Mouse (Mus musculus) Patski (cell line): ENCODE data around the gene Blmh. TPM values are rescaled to one million over a fixed set of nuclear protein-coding genes. Genes with fewer than 3 reads are reported as not detected.

Experiments
- ATAC-seq: fragments of 100-300 bp; one replicate; pipeline ENCODE4 v1.8.0; 2021
- CTCF ChIA-PET: fragments of 350-600 bp; sonication (Branson Sonifier 250); formaldehyde crosslinking; loops from one replicate; lab custom pipeline; 2022; ENCODE audit warnings: inconsistent platforms; lab: Charles Lee
- POLR2A ChIA-PET: fragments of 350-600 bp; sonication (Branson Sonifier 250); formaldehyde crosslinking; loops from one replicate; lab custom pipeline; 2022; ENCODE audit warnings: antibody characterized with exemption, inconsistent platforms; lab: Charles Lee
- DNase-seq: peaks from one replicate; pipeline ENCODE4 v3.0.0-alpha.2; 2011; ENCODE audit warnings: low read depth, low spot score
- H3K27me3 ChIP-seq: fragments of 371-371 bp; one replicate; pipeline ENCODE4 v1.5.1; 2021
- CTCF ChIP-seq: fragments of 100-300 bp; IDR thresholded peaks from one replicate; pipeline ENCODE4 v1.5.1; 2021
- in situ Hi-C: fragments of 300-500 bp; cut with MboI; formaldehyde crosslinking; loops from 3 replicates; pipeline ENCODE4 v1.11.1; 2018; ENCODE audit warnings: low pct_unique_long_range_greater_than_20kb, mixed read lengths
- polyA plus RNA-seq: library from polyadenylated mRNA; unstranded; gene quantifications from one replicate; pipeline ENCODE4 v1.2.3, GENCODE M21; 2021

The Blmh gene
- polyA plus RNA-seq, 1 experiment from 2014 or later = 66.3 TPM

- no peak for TF ChIP-seq CTCF
- ChIA-PET CTCF (interaction anchor here (1.5 kb wide), 1 partner anchor 86 kb away, joined by 3 read pairs; no protein-coding TSS in a partner anchor), POLR2A (no interaction called here)
- ATAC-seq (no peak), DNase-seq (no peak)
- in situ Hi-C loops = loop anchor here (10.0 kb wide), 1 partner anchor 212 kb away; no protein-coding TSS in a partner anchor
- H3K27me3 ChIP-seq = no peaks in the 10 kb centered on the region
Measured at GRCm38 (mm10) chr11:76897126-76897525, 27.5 kb upstream of the Blmh start.

GRCm38 (mm10) chr11:76897871-76898270 is 26.7 kb upstream of the Blmh start:
- in situ Hi-C loops = loop anchor here (10.0 kb wide), 1 partner anchor 213 kb away; no protein-coding TSS in a partner anchor
- ChIA-PET CTCF (interaction anchor here (1.4 kb wide), 1 partner anchor 49 kb away, joined by 3 read pairs; no protein-coding TSS in a partner anchor), POLR2A (interaction anchor here (0.9 kb wide), 1 partner anchor 135 kb away, joined by 4 read pairs; the partner anchor contains the start of gene Gosr1)
- DNase-seq (peak; percentile 56), ATAC-seq (no peak)
- no peak for TF ChIP-seq CTCF
- no peaks in the 10 kb centered on the region for H3K27me3 ChIP-seq

DNA sequence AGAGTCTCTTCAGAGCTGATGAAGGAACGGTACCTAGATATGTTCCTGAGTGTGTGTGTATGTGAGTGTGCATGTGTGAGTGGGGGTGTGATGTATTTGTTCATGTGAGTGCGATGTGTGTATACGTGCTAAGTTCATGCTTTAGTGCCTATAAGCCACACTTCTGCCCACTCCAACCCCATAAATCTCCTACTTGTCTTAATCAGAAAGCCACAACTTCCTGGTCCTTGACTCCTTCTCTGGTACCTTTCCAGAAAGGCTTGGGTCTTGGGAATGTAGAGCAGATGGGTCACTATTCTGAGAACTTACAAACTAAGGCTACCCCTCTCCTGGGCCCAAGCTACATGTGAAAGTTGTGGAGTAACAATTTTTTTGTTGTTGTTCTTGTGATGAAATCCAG is 25.9 kb upstream of the Blmh start:
- ChIA-PET CTCF (interaction anchor here (1.4 to 1.5 kb wide), 2 partner anchors 48 to 50 kb away, joined by 3 read pairs; no protein-coding TSS in a partner anchor), POLR2A (no interaction called here)
- no peak for TF ChIP-seq CTCF
- ATAC-seq (no peak), DNase-seq (no peak)
- H3K27me3 ChIP-seq = no peaks in the 10 kb centered on the region
- in situ Hi-C loops = loop anchor here (10.0 kb wide), 1 partner anchor 214 kb away; no protein-coding TSS in a partner anchor

- TF ChIP-seq CTCF = peak; percentile 88
- ChIA-PET POLR2A (interaction anchor here (0.6 kb wide), 1 partner anchor 783 kb away, joined by 3 read pairs; no protein-coding TSS in a partner anchor), CTCF (interaction anchor here (1.5 to 2.4 kb wide), 3 partner anchors 9 to 49 kb away, joined by 3 to 7 read pairs (median 7); no protein-coding TSS in a partner anchor)
- in situ Hi-C loops = loop anchor here (5.0 to 10.0 kb wide), 2 partner anchors 47 to 215 kb away; no protein-coding TSS in a partner anchor
- H3K27me3 ChIP-seq = no peaks in the 10 kb centered on the region
- DNase-seq = peak; percentile 77
- ATAC-seq = no peak
Measured at GRCm38 (mm10) chr11:76899758-76900738, 24.6 kb upstream of the Blmh start.

DNA sequence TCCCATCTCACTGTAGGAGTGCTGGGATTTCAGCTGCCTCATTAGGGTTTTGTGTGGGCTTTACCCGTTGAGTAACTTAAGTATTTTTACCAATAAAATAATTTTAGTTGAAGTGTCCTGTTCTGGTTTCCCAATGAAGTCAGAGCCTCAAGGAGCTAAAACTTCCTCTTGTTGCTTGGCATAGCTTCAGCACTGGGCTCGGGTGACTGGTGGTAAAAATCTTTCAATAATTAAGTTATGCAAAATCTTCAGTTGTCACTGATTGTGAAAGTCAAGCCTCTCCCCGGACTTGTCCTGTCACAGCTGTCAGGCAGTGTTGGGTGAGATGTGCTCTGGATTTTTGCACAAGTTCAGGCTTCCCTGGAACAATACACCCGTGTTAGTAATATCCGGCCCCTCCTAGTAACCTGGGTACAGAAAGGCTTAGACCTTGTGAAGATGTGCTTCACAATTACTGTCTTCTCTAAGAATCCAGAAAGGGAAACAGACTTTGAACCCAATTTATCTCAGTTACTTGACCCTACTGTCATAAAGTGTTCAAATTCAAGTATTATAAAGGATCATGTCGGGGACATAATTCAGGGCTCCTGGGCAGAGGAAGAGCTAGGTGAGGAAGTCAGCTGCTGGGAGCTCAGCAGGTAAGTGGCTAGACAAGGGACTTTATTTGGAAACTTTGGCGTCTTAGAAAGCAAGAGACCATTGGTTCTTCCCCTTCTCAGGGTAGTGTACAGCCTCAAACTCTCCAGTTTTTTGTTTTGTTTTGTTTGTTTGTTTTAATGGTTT is 22.8 kb upstream of the Blmh start, which contains the start of gene Tmigd1:
TSS of gene Tmigd1 (plus strand) at position 581 of the 783 bp plus-strand sequence.
- TF ChIP-seq CTCF = no peak
- CTCF ChIA-PET = interaction anchor here (0.9 to 2.4 kb wide), 5 partner anchors 8 to 192 kb away, joined by 3 to 7 read pairs (median 3); no protein-coding TSS in a partner anchor

DNA sequence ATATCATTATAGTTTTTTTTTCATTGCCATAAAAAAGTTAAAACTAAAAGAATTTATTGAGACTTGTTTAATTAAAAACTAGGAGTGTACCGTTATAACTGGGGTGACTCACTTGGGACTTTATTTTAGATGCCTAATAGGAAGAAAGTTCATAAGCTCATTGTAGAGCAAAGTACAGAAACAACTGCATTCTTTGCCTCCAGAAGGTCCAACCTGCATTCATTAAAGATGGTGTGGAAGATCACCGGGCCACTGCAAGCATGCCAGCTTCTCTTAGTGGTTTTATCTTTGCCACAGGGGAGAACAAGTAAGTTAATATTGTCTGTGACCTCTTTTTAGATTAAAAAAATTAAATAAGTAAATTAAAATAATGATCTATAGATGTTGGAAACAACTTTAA is 20.3 kb upstream of the Blmh start:
- no peaks in the 10 kb centered on the region for H3K27me3 ChIP-seq
- DNase-seq (no peak), ATAC-seq (no peak)
- ChIA-PET POLR2A (no interaction called here), CTCF (no interaction called here)
- in situ Hi-C loops = loop anchor here (5.0 kb wide), 1 partner anchor 43 kb away; no protein-coding TSS in a partner anchor
- no peak for TF ChIP-seq CTCF

More for the DNA sequence above, 22.8 kb upstream of the Blmh start, which contains the start of gene Tmigd1:
- no peaks in the 10 kb centered on the region for H3K27me3 ChIP-seq
- DNase-seq (no peak), ATAC-seq (no peak)
- POLR2A ChIA-PET = interaction anchor here (0.5 to 0.6 kb wide), 2 partner anchors 129 to 298 kb away, joined by 3 read pairs; no protein-coding TSS in a partner anchor
- in situ Hi-C loops = loop anchor here (5.0 kb wide), 1 partner anchor 46 kb away; no protein-coding TSS in a partner anchor

DNA sequence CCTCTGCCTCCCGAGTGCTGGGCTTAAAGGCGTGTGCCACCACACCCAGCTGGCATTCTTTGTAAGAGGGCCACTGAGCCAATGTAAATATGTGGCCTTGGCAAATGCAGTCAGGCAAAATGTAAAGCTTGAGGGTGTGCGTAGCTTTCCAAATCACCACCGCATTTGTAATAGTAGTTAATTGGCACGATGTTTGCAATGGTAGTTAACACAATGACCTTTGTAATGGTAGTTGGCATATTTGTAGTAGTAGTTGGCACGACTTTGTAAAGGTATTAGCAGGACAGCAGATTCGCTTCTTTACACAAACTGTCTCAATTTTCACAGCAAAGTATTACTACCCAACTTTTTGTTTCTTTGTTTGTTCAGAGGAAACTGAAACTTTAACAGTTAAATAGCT is 16.0 kb upstream of the Blmh start:
- DNase-seq (no peak), ATAC-seq (no peak)
- in situ Hi-C loops = no loop called here
- POLR2A ChIA-PET = no interaction called here
- TF ChIP-seq CTCF = no peak
- CTCF ChIA-PET = interaction anchor here (1.4 kb wide), 1 partner anchor 8 kb away, joined by 7 read pairs; no protein-coding TSS in a partner anchor
- no peaks in the 10 kb centered on the region for H3K27me3 ChIP-seq

DNA sequence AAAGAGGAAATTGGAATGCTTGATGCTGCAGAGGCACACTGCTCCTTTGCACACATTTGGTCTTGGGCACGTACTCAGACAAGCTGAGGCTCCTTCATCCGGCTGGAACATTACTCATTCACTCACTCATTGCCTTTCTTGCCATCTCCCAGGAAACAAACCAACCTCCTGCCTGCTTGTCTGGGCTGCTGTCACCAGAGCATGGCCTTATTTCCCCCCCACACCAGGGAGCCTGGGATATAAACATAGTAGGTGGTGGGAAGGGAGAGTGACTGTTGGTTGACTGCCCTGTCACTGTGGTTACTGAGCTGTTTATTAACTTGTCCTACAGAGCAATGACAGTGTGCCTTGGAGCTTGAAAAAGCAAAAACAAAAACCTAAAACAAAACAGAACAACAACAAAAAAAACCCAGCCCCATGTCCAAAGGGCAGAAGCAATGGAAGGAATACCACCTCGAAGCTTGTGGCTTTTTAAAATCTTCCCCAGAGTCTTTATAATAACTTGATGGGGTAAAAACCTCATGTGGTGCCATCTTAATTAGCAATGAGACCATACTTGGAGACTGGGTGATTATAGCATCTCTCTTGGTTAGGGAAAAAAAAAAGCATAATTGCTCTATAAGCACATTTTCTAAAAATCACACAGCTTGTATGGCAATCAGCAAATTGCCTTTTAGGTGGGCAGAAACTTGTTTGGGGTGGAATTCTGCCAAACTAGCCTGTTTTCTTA is 13.1 kb upstream of the Blmh start:
- in situ Hi-C loops = no loop called here
- ChIA-PET POLR2A (interaction anchor here (0.9 to 1.4 kb wide), 2 partner anchors 34 to 65 kb away, joined by 3 to 5 read pairs; partner anchors contain the start of gene Cpd), CTCF (interaction anchor here (0.9 to 1.8 kb wide), 7 partner anchors 9 to 124 kb away, joined by 3 to 7 read pairs (median 3); no protein-coding TSS in a partner anchor)
- TF ChIP-seq CTCF = no peak
- peak; percentile 85 for ATAC-seq
- no peaks in the 10 kb centered on the region for H3K27me3 ChIP-seq
- DNase-seq = peak; percentile 94

DNA sequence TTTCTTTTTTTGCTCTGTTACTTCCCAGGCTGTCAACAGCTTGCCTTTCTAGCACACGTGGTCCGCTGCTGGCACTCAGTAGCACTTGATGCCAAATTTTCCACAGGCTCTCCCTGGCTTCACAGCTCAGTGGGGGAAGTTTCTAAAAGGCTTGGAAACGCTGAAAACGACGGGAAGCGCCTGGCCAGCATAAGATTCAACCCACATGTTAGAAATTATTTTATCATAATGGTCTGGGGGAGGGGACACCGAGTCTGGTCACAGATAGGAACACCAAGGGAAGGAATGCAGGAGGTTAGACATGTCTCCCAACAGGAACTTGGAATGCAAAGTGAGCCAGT is 12.6 kb upstream of the Blmh start:
- peak; percentile 45 for ATAC-seq
- no peak for DNase-seq
- no peaks in the 10 kb centered on the region for H3K27me3 ChIP-seq
- in situ Hi-C loops = no loop called here
- ChIA-PET CTCF (interaction anchor here (0.9 to 1.8 kb wide), 7 partner anchors 8 to 124 kb away, joined by 3 to 7 read pairs (median 3); no protein-coding TSS in a partner anchor), POLR2A (interaction anchor here (0.9 to 1.4 kb wide), 2 partner anchors 34 to 65 kb away, joined by 3 to 5 read pairs; partner anchors contain the start of gene Cpd)
- TF ChIP-seq CTCF = no peak
